Mouse (Mus musculus) kidney, postnatal 25 days (tissue): Measurements from ENCODE around the gene Ifi206.
"Not testable (repeated sequence)": the region's sequence is repeated elsewhere in the genome, so short reads cannot be mapped to it uniquely, and the experiment has no call there.

Experiments
- DNase-seq, 2 experiments: peaks; one replicate each; pipeline ENCODE4 v3.0.0; 2021; ENCODE audit warnings: mixed read lengths in 2 of 2

The Ifi206 gene

GRCm38 (mm10) chr1:173490812-173491480, at the start of gene Ifi206:
Gene Ifi206, minus strand, starts transcription at chr1:173491041.
- DNase-seq = not testable (repeated sequence)

DNA sequence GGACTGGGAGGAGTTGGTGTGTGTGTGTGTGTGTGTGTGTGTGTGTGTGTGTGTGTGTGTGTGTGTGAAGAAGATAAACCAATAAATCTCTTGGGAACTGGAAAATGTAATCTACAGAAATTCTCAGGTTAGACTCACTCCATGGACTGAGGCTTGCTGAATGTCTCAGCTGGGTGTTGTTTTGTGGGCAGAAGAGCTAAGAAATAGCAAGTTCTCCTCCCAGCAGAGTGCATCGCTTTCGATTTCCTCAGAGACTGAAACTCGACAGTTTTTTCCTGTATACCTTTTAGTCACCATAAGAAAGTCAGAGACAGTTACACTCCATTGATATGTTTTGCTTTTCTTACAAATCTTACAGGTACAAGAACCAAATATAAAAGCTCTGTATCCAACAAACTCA, 45.0 kb upstream of the Ifi206 start, which contains the start of gene Ifi214:
Gene Ifi214 (minus strand): TSS at position 167 of the 400 bp plus-strand sequence.
- DNase-seq = not testable (repeated sequence)

- no peak for DNase-seq
Observed at GRCm38 (mm10) chr1:173521452-173521851, 30.6 kb upstream of the Ifi206 start.

- not testable (repeated sequence) for DNase-seq
Observed at GRCm38 (mm10) chr1:173510595-173510994, 19.8 kb upstream of the Ifi206 start.

- DNase-seq = not testable (repeated sequence)
Observed at GRCm38 (mm10) chr1:173491483-173491882, 642 bp upstream of the Ifi206 start.

DNA sequence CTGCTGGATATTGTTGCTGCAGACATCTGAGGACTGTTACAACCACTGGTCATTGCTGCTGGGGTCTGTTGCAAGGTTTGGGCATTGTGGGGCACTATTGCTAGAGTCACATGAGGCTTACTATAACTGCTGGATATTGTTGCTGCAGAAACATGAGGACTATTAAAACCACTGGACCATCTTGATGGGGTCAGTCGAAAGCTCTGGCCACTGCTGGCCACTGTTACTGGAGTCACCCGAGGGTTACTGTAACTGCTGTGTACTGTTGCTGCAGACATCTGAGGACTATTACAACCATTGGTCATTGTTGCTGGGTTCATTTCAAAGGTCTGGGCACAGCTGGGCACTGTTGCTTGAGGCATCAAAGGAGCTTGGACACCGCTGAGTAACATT, 9.7 kb downstream of the Ifi206 start:
- DNase-seq = not testable (repeated sequence)

DNA sequence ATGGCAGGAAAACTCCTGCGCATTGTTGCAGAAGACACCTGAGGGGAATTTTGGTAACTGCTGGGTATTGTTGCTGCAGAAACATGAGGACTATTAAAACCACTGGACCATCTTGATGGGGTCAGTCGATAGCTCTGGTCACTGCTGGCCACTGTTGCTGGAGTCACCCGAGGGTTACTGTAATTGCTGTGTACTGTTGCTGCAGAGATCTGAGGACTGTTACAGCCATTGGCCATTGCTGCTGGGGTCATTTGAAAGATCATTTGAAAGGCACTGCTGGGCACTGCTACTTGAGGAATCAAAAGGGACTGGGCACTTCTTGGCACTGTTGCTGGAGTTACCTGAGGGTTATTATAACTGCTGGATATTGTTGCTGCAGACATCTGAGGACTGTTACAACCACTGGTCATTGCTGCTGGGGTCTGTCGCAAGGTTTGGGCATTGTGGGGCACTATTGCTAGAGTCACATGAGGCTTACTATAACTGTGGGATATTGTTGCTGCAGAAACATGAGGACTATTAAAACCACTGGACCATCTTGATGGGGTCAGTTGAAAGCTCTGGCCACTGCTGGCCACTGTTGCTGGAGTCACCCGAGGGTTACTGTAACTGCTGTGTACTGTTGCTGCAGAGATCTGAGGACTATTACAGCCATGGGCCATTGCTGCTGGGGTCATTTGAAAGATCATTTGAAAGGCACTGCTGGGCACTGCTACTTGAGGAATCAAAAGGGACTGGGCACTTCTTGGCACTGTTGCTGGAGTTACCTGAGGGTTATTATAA, 10.3 kb downstream of the Ifi206 start:
- DNase-seq = not testable (repeated sequence)

GRCm38 (mm10) chr1:173456761-173457160, 34.1 kb downstream of the Ifi206 start:
- no peak for DNase-seq

- DNase-seq = peak in 1 of 2 experiments; percentile 34
Observed at GRCm38 (mm10) chr1:173456139-173456754, 34.6 kb downstream of the Ifi206 start.

GRCm38 (mm10) chr1:173451665-173452064, 39.2 kb downstream of the Ifi206 start:
- DNase-seq = no peak

DNA sequence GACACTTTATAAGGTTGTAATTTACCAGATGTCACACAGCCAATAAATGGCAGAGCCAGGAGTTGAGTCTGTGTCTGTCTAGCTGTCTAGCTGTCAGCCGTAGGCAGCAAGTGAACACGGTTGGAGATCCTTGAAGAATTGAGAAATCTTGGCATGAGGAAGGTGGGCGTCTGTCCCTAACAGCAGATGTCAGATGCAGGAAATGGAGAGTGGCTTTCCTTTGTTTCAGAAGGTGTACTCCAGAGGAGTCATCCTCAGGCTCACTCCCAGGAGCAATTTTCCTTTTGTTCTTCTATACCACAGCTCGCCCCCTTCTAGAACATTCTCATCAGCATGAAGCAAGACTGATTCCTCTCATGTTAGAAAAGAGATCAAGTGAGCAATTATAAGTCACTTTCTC, 40.2 kb downstream of the Ifi206 start:
- DNase-seq = no peak

DNA sequence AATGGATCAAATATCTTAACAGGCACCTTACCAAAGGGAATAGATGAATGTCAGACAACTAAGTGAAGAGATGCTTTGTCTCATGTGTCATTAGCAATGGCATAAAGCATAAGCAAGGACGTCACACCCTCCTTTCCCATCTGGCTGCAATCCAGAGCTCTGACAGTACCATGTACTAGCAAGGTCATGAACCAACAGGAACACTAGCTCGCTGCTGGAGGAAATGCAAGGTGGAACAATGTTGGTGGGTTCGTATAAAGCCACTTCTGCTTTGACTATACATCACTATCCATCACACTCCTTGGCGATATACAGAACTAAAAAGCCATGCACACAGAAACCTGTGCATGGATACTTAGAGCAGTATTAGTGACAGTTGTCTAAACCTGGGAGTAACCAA, 43.8 kb downstream of the Ifi206 start:
- no peak for DNase-seq

DNA sequence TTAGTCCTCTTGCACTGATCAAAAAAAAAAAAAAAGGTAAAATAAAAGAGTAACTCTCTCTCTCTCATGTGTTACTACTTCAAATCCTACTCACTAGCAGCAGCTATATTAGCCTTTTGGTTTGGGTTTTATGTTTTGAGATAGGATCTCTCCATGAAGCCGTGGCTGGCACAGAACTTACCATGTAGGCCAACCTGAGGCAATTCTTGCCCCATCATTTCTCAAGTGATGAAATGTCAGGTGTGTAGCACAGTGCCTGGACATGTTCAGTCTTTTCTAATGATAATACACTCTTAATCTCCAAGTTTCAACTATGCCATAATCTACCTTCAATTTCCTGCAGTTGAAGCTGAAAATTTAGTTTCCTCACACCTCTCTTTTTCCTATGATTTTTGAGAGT, 47.8 kb downstream of the Ifi206 start:
- no peak for DNase-seq

DNA sequence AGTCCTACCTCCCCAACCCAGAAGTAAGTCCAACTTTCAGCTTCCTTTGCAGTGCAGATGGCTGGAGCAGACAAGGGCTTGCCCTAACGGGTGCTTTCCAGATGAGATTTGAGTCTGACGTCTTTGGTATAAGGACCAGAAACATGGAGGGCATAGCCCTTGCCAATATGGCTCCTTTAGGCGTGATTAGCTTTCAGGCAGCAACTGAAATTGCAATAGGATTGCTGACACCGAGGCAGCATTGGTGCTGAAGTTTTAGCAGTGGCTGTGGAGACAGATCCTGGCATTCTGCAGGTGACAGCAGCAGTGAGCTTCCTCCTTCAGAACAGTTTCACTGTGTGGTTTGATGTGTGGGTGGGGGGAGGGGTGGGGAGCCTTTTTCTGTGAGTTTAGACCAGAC, 49.6 kb downstream of the Ifi206 start:
- DNase-seq = no peak

- no peak for DNase-seq
Observed at GRCm38 (mm10) chr1:173440681-173441080, 50.2 kb downstream of the Ifi206 start.

GRCm38 (mm10) chr1:173437161-173437953, 53.5 kb downstream of the Ifi206 start:
- DNase-seq = no peak

GRCm38 (mm10) chr1:173432411-173432810, 58.4 kb downstream of the Ifi206 start:
- no peak for DNase-seq

DNA sequence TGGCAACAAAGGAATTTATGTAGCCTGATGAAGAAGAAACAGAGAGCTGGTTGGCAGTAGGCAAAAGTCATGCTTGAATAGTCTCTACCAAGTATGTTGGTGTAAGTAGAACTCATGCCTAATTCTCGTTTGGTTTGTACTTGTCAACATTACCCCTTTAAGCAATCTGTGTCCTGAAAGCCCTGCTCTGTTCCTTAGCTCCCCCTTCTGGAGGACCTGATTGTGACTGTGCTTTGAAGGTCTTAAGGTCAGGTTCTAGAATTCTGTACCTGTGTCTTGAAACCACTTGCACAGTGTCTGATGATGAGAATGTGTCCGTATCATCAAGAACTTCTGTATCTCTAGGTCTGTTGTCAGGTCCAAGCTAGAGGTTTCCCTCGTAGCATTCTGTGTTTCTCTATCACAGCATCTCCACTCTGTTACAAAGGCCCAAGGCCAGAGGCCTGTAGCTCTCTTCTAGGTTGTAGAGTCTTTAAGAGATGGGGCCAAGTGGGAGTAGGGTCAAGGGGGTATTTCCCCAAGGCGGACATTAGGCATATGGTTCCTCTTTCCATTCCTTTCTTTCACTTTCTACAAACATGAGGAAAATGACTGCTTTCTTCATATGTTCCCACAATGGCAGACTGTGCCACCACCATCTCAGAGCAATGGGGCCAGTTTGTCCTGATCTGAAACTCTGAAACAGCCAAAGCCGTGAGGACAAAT, 60.7 kb downstream of the Ifi206 start:
- no peak for DNase-seq

DNA sequence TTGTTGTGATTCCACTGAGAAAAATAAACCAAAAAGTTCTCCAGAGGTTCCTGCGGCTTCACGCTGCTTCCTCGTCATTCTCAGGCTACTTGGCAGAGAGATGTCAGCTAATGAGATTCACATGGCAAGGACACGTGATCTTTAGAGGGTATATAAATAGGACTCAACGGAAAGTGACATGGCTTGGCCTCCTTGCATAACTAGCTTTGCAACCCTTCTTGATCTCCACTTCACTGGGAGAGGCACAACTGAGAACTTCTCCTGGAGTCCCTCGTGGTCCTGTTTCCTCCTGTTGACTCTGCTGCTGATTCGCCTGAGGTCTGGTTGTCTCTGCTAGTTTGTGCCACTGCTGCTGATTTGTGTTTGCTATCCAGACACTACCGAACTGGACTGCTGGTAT, 63.5 kb downstream of the Ifi206 start:
- DNase-seq = no peak

GRCm38 (mm10) chr1:173426345-173426744, 64.5 kb downstream of the Ifi206 start:
- DNase-seq = no peak

DNA sequence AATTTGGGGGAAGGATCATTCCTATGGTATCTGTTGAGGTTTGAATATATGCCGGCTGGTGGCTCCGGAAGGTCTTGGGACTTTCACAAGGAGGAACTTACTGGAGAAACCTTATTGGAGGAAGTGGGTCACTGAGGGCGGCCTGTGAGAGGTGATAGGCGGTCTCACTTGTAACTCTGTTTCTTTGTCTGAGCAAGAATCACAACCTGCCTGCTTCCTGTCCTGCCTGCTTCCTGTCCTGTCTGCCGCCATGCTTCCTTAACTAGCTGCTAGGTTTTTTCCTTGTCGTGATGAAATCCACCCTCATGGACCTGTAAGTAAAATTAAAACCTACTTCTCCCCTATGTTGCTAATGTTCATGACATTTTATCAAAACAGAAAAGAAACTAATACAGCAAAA, 70.5 kb downstream of the Ifi206 start:
- peak in 1 of 2 experiments; percentile 46 for DNase-seq

- no peak for DNase-seq
Observed at GRCm38 (mm10) chr1:173418936-173419621, 71.8 kb downstream of the Ifi206 start.
